Mouse (Mus musculus) hindbrain, embryonic 16.5 days (tissue): ENCODE measurements at regions not wholly inside any gene's neighbourhood (a gene's known extent, or its start where the extent isn't known, plus 50 kb on each side); places are given as distances from the start of the nearest gene placed in this dataset.

Experiments used
- ATAC-seq: fragments of 200-750 bp; cut with Nextera tagmentation; 2 replicates; pipeline ENCODE4 v1.8.0; 2017; ENCODE audit warnings: moderate TSS enrichment, moderate library complexity
- H3K27ac ChIP-seq: fragments of 300-500 bp; sonication (generic); 2 replicates; pipeline ENCODE4 v1.5.1; 2014; ENCODE audit warnings: low read depth, mild to moderate bottlenecking, control low read depth, low read length, moderate library complexity
- H3K27me3 ChIP-seq: fragments of 300-500 bp; sonication (generic); replicated peaks from 2 replicates; pipeline ENCODE4 v1.6.1; 2014; ENCODE audit warnings: low read length; ENCODE audit not compliant: control insufficient read depth, insufficient read depth
- H3K36me3 ChIP-seq: fragments of 300-500 bp; sonication (generic); 2 replicates; pipeline ENCODE4 v1.6.1; 2014; ENCODE audit warnings: mild to moderate bottlenecking, low read length, moderate library complexity, mixed read lengths; ENCODE audit not compliant: control insufficient read depth, insufficient read depth
- H3K4me1 ChIP-seq: fragments of 300-500 bp; sonication (generic); 2 replicates; pipeline ENCODE4 v1.6.1; 2014; ENCODE audit warnings: low read depth, low read length; ENCODE audit not compliant: control insufficient read depth, insufficient read depth
- H3K4me2 ChIP-seq: fragments of 300-500 bp; sonication (generic); 2 replicates; pipeline ENCODE4 v1.6.1; 2014; ENCODE audit warnings: mild to moderate bottlenecking, low read length, control low read depth, moderate library complexity
- H3K4me3 ChIP-seq: fragments of 300-500 bp; sonication (generic); 2 replicates; pipeline ENCODE4 v1.5.1; 2014; ENCODE audit warnings: mild to moderate bottlenecking, low read length, control low read depth, moderate library complexity
- H3K9ac ChIP-seq: fragments of 300-500 bp; sonication (generic); 2 replicates; pipeline ENCODE4 v1.6.1; 2014; ENCODE audit warnings: low read depth, mild to moderate bottlenecking, control low read depth, low read length, moderate library complexity
- H3K9me3 ChIP-seq: fragments of 300-500 bp; sonication (generic); 2 replicates; pipeline ENCODE4 v1.6.1; 2014; ENCODE audit warnings: mild to moderate bottlenecking, low read length, moderate library complexity; ENCODE audit not compliant: control insufficient read depth
- WGBS: fragments of 180-500 bp; shearing (Covaris S2); extraction: QIAGEN DNeasy Blood & Tissue Kit; methylation state at CpG from one replicate; pipeline ENCODE4 v1.1.7; 2014; 5-methylcytosine and 5-hydroxymethylcytosine counted together

GRCm38 (mm10) chr1:177308213-177308872, 50.3 kb upstream of the Akt3 start:
- H3K27me3 ChIP-seq, result no peaks in the 10 kb centered on the region
- no peak overlapping the region for H3K4me2 ChIP-seq
- H3K4me1 ChIP-seq, result peaks cover 4% of the 10 kb centered on the region; the same call in 1 of the 2 replicates
- no peaks in the 10 kb centered on the region for H3K36me3 ChIP-seq
- H3K4me3 ChIP-seq, result no peak overlapping the region
- WGBS, result 35% methylated on average over 5 of the region's 5 CpGs
- H3K27ac ChIP-seq, result no peak overlapping the region
- ATAC-seq, result no peak
- no peak overlapping the region for H3K9ac ChIP-seq
- no peaks in the 10 kb centered on the region for H3K9me3 ChIP-seq
